Comparison of ENCODE assay signal across 23 mouse cellular contexts in the genomic region with DNA sequence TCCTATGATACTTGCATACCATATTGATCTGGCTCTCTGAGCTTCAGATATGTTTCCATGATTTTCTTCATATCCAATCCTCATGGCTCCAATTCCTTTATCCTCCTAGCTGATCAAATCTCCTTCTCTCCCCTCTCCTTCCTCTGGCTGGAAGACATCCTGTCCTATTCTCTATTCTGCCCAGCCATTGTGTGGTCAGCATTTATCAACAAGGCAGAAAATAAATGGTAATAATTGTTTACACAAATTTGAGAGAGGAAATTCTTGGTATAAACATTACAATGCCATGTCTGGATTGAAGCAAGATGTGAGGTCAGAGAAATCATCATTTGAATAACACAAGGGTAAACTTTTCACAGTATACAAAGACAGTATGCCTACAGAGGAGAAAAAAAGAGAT.
DNase-seq lines count a peak whose midpoint lies in the region; ATAC-seq and TF ChIP-seq lines count a peak whose summit lies in the region.
"Had no signal": no experiment of that assay in that cellular context is flagged by ENCODE, and none has a peak within 500 bp of the region (broad histone marks: within the 10 kb centered on the region; RNA-seq: fewer than 3 reads in every experiment).

No protein-coding gene starts in this region.

- no peaks in the 10 kb centered on the region for H3K27me3 ChIP-seq in lung, embryonic 14.5 days (ENCODE audit: insufficient read depth, low read length)
- H3K27me3 ChIP-seq: CH12.LX; embryonic facial prominence, embryonic 12.5 days; forebrain, embryonic 13.5 days; forebrain, embryonic 15.5 days had no signal

- TF ChIP-seq POLR2A in lung, adult 2 months (IDR thresholded peaks at IDR 0.05; ENCODE audit: borderline replicate concordance, extremely low read depth, low read depth, low read length): no peak

- peak; percentile 1 for DNase-seq in lung, embryonic 14.5 days
- no peak for DNase-seq in lung, adult 2 months
- peak; percentile 13 for DNase-seq in lung, postnatal 10 days
- DNase-seq in lung, postnatal 4 days: no peak
- peak; percentile 9 for DNase-seq in lung, postnatal 36 days
- DNase-seq: adrenal gland, adult 8-10 months; adrenal gland, postnatal 14 days; adrenal gland, postnatal 36 days; B cell, adult 2 months; cerebellum, adult 11-12 months; cerebellum, adult 2 months; cerebellum, adult 9-10 months; cerebellum, postnatal 10 days; cerebellum, postnatal 25 days had no signal

- no peaks in the 10 kb centered on the region for H3K36me3 ChIP-seq in lung, embryonic 14.5 days (ENCODE audit: insufficient read depth)
- H3K36me3 ChIP-seq: embryonic facial prominence, embryonic 10.5 days; embryonic facial prominence, embryonic 12.5 days; forebrain, embryonic 15.5 days; G1E had no signal

- H3K4me3 ChIP-seq in lung, embryonic 14.5 days (ENCODE audit: low read depth, low read length): no peak overlapping the region
- H3K4me3 ChIP-seq in lung, adult 2 months (replicated peaks; ENCODE audit: extremely low read depth, low read depth, low read length): no peak overlapping the region
- H3K4me3 ChIP-seq: embryonic facial prominence, embryonic 10.5 days; embryonic facial prominence, embryonic 12.5 days; forebrain, embryonic 13.5 days; forebrain, embryonic 15.5 days had no signal

- H3K4me2 ChIP-seq in lung, embryonic 14.5 days: no peak overlapping the region
- H3K4me2 ChIP-seq: embryonic facial prominence, embryonic 12.5 days; forebrain, embryonic 13.5 days; forebrain, embryonic 15.5 days had no signal

- TF ChIP-seq CTCF in lung, embryonic 14.5 days (IDR thresholded peaks at IDR 0.05; ENCODE audit: low read depth): no peak
- TF ChIP-seq CTCF in lung, adult 2 months (IDR thresholded peaks at IDR 0.05; ENCODE audit: insufficient read depth, low read length): no peak

- no peak for ATAC-seq in lung, embryonic 14.5 days (ENCODE audit: insufficient read depth)
- ATAC-seq: activated CD4-positive, CD25-positive, alpha-beta regulatory T cell, adult 4 months; CD4-positive, CD25-positive, alpha-beta regulatory T cell, adult 4 months; forebrain, embryonic 13.5 days; forebrain, embryonic 15.5 days; Patski had no signal

- no peak overlapping the region for H3K9ac ChIP-seq in lung, embryonic 14.5 days
- H3K9ac ChIP-seq: embryonic facial prominence, embryonic 12.5 days; forebrain, embryonic 13.5 days; forebrain, embryonic 15.5 days had no signal

- H3K4me1 ChIP-seq in lung, embryonic 14.5 days (ENCODE audit: insufficient read depth): no peaks in the 10 kb centered on the region
- no peaks in the 10 kb centered on the region for H3K4me1 ChIP-seq in lung, adult 2 months (ENCODE audit: control insufficient read depth, insufficient read depth, low read length)
- H3K4me1 ChIP-seq: embryonic facial prominence, embryonic 10.5 days; embryonic facial prominence, embryonic 12.5 days; forebrain, embryonic 13.5 days; forebrain, embryonic 15.5 days had no signal

- H3K9me3 ChIP-seq in lung, embryonic 14.5 days (ENCODE audit: low read depth, low read length): no peaks in the 10 kb centered on the region
- H3K9me3 ChIP-seq: embryonic facial prominence, embryonic 10.5 days; embryonic facial prominence, embryonic 12.5 days; forebrain, embryonic 13.5 days; forebrain, embryonic 15.5 days; G1E had no signal

- H3K27ac ChIP-seq in lung, embryonic 14.5 days (ENCODE audit: low read depth): no peak overlapping the region
- H3K27ac ChIP-seq: embryonic facial prominence, embryonic 10.5 days; embryonic facial prominence, embryonic 12.5 days; forebrain, embryonic 13.5 days; forebrain, embryonic 15.5 days had no signal

Comparison
In these comparisons a context has a peak if more than half of its experiments do, and no peak if none do; other contexts are left out.
1. DNase-seq: peak in lung, embryonic 14.5 days (single experiment), lung, postnatal 10 days (single experiment) and lung, postnatal 36 days (single experiment); none in lung, adult 2 months (single experiment) and lung, postnatal 4 days (0 of 2).